Mouse (Mus musculus) liver, embryonic 14.5 days (tissue): Measurements from ENCODE around the gene Rfxap.

Experiments
- CTCF ChIP-seq: IDR thresholded peaks from 2 replicates; pipeline ENCODE4 v1.5.1; 2016; ENCODE audit warnings: antibody characterized with exemption, low read depth, control low read depth
- EP300 ChIP-seq: IDR thresholded peaks from 2 replicates; pipeline ENCODE4 v1.6.1; 2016; ENCODE audit warnings: antibody characterized with exemption, low read depth

- TF ChIP-seq CTCF: no peak
- no peak for TF ChIP-seq EP300
These were observed 15.5 kb downstream of the Rfxap start for GRCm38 (mm10) chr3:54791822-54792677.
